Mouse (Mus musculus) lung, postnatal 0 days (tissue): Measurements from ENCODE around the gene Zfp667.

ENCODE experiments used
- CTCF ChIP-seq: IDR thresholded peaks from 2 replicates; pipeline ENCODE4 v1.5.1; 2016; ENCODE audit warnings: antibody characterized with exemption, mild to moderate bottlenecking
- EP300 ChIP-seq: IDR thresholded peaks from 2 replicates; pipeline ENCODE4 v1.6.1; 2016; ENCODE audit warnings: antibody characterized with exemption, mild to moderate bottlenecking, control low read depth

DNA sequence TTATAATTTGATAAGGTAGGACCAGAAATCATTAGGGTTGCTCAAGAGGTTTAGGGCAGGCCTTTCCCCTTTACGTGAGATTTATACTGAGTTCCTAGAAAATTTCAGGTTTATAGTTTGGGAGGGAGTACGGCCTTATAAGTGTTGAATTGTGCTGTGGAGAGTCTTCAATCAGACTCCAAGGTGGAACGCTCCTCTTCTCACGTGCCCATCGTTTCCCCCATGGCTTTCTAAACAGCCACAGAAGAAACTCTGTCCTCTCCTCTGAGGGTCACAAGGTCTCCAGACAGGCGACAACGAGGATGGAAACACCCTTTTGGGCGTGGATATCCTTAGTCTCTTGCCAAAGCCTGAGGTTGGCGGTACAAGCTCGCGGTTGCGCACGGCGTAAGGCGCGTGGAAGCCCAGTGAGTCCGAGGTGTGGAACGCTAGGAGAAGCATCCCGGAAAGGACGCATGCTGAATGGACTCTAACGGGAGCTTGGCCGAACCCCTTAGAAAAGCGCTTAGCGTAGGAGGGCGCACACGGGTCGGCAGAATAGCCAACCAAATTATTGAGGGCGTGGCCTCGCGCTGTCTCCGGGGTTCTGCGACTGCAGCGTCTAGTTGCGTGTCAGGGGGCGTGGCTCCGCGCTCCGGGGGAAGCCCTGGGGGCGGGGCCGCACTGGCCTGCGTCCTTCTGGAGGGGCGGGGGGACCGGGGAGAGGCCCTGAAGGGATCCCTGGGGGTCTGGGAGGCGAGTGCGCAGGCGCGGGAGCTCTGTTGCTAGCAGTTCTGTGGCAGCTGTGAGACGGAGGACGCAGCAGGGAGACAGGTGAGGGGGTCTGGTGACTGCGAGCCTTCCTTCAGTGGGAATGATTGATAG lies at the start of gene Zfp667:
- peak; percentile 29 for TF ChIP-seq CTCF
- TF ChIP-seq EP300 = no peak
